13 mouse cellular contexts compared by ENCODE assay signal in the genomic region with DNA sequence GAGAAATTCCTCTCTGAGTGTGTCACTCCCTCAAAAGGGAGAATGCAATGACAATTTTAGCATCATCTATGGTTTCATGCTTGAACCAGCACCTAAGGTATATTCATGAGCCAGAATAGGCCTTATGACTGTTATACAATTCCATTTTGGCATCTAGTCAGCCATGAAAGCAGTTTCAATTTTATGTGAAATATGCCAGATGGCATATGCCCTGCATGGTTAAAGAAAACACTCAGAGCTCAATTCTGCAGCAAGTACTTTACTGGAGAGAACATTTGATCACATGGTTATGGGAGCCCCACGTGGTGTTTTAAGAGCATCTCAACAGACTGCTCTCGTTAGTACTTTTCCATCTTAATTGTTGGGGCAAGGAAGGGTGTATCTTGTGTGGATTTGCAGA.
A peak's percentile ranks its signal among the peaks of the same experiment; 100 is the strongest.
DNase-seq lines count a peak whose midpoint lies in the region; ATAC-seq and TF ChIP-seq lines count a peak whose summit lies in the region.
"Had no signal": no experiment of that assay in that cellular context is flagged by ENCODE, and none has a peak within 500 bp of the region (broad histone marks: within the 10 kb centered on the region; RNA-seq: fewer than 3 reads in every experiment).

No protein-coding gene starts in this region.

- 52% methylated on average over 2 of the region's 2 CpGs for WGBS in forebrain, embryonic 14.5 days
- 70% methylated on average over 2 of the region's 2 CpGs for WGBS in forebrain, embryonic 11.5 days
- 49% methylated on average over 2 of the region's 2 CpGs for WGBS in neural tube, embryonic 14.5 days
- 45% methylated on average over 2 of the region's 2 CpGs for WGBS in neural tube, embryonic 15.5 days
- WGBS in heart, embryonic 12.5 days: 59% methylated on average over 2 of the region's 2 CpGs
- 71% methylated on average over 2 of the region's 2 CpGs for WGBS in intestine, postnatal 0 days

- ATAC-seq in forebrain, embryonic 14.5 days: peak; percentile 84; the same call in 1 of the 2 replicates
- no peak for ATAC-seq in forebrain, embryonic 11.5 days (replicated peaks; ENCODE audit: low FRiP score)
- ATAC-seq in neural tube, embryonic 14.5 days (ENCODE audit: low read depth): peak; percentile 56
- ATAC-seq in neural tube, embryonic 15.5 days (ENCODE audit: low FRiP score): no peak
- no peak for ATAC-seq in heart, embryonic 12.5 days (ENCODE audit: insufficient number of reproducible peaks, low FRiP score)
- no peak for ATAC-seq in intestine, postnatal 0 days

- H3K27me3 ChIP-seq in forebrain, embryonic 14.5 days (replicated peaks; ENCODE audit: control insufficient read depth, insufficient read depth, low read length): no peaks in the 10 kb centered on the region
- no peaks in the 10 kb centered on the region for H3K27me3 ChIP-seq in forebrain, embryonic 11.5 days (ENCODE audit: control insufficient read depth, insufficient read depth, low read length)
- no peaks in the 10 kb centered on the region for H3K27me3 ChIP-seq in neural tube, embryonic 14.5 days (ENCODE audit: control insufficient read depth, insufficient read depth, low read length)
- H3K27me3 ChIP-seq in neural tube, embryonic 15.5 days (replicated peaks): no peaks in the 10 kb centered on the region
- no peaks in the 10 kb centered on the region for H3K27me3 ChIP-seq in heart, embryonic 12.5 days (replicated peaks)
- H3K27me3 ChIP-seq in intestine, postnatal 0 days (replicated peaks; ENCODE audit: control insufficient read depth, insufficient read depth, low read length): no peaks in the 10 kb centered on the region
- H3K27me3 ChIP-seq: embryonic facial prominence, embryonic 13.5 days had no signal

- no peak overlapping the region for H3K4me2 ChIP-seq in forebrain, embryonic 14.5 days (ENCODE audit: low read length)
- H3K4me2 ChIP-seq in forebrain, embryonic 11.5 days (ENCODE audit: low read depth, low read length, severe bottlenecking): no peak overlapping the region
- H3K4me2 ChIP-seq in neural tube, embryonic 14.5 days (ENCODE audit: low read depth, low read length): no peak overlapping the region
- H3K4me2 ChIP-seq in neural tube, embryonic 15.5 days: no peak overlapping the region
- H3K4me2 ChIP-seq in heart, embryonic 12.5 days: no peak overlapping the region
- H3K4me2 ChIP-seq in intestine, postnatal 0 days (replicated peaks; ENCODE audit: low read depth): no peak overlapping the region
- H3K4me2 ChIP-seq: embryonic facial prominence, embryonic 13.5 days; midbrain, embryonic 11.5 days had no signal

- peak; percentile 72 for DNase-seq in forebrain, embryonic 14.5 days (ENCODE audit: low spot score)
- no peak for DNase-seq in forebrain, embryonic 11.5 days (ENCODE audit: low spot score)
- peak; percentile 65 for DNase-seq in layer of hippocampus, adult 9-11 months
- DNase-seq in telencephalon, adult 2 months (ENCODE audit: low read depth, low spot score): peak; percentile 81
- DNase-seq: adrenal gland, adult 8-10 months; cerebellum, postnatal 36 days; kidney, postnatal 10 days had no signal

- no peak overlapping the region for H3K4me3 ChIP-seq in forebrain, embryonic 14.5 days (ENCODE audit: low read depth, low read length)
- no peak overlapping the region for H3K4me3 ChIP-seq in forebrain, embryonic 11.5 days (ENCODE audit: low read depth, low read length)
- H3K4me3 ChIP-seq in neural tube, embryonic 14.5 days (ENCODE audit: low read depth, low read length): no peak overlapping the region
- H3K4me3 ChIP-seq in neural tube, embryonic 15.5 days (replicated peaks): no peak overlapping the region
- no peak overlapping the region for H3K4me3 ChIP-seq in heart, embryonic 12.5 days
- no peak overlapping the region for H3K4me3 ChIP-seq in intestine, postnatal 0 days (ENCODE audit: low read depth, low read length)
- H3K4me3 ChIP-seq: embryonic facial prominence, embryonic 13.5 days had no signal

- H3K9me3 ChIP-seq in forebrain, embryonic 14.5 days (replicated peaks; ENCODE audit: control insufficient read depth, low read length): no peaks in the 10 kb centered on the region
- H3K9me3 ChIP-seq in forebrain, embryonic 11.5 days (ENCODE audit: control insufficient read depth, low read length): no peaks in the 10 kb centered on the region
- no peaks in the 10 kb centered on the region for H3K9me3 ChIP-seq in neural tube, embryonic 14.5 days (ENCODE audit: control insufficient read depth, low read length)
- no peaks in the 10 kb centered on the region for H3K9me3 ChIP-seq in neural tube, embryonic 15.5 days (replicated peaks)
- no peaks in the 10 kb centered on the region for H3K9me3 ChIP-seq in heart, embryonic 12.5 days (replicated peaks)
- H3K9me3 ChIP-seq in intestine, postnatal 0 days (ENCODE audit: control insufficient read depth): no peaks in the 10 kb centered on the region
- H3K9me3 ChIP-seq: embryonic facial prominence, embryonic 13.5 days had no signal

- H3K4me1 ChIP-seq in forebrain, embryonic 14.5 days (ENCODE audit: control insufficient read depth, insufficient read depth, low read length): no peaks in the 10 kb centered on the region
- H3K4me1 ChIP-seq in forebrain, embryonic 11.5 days (replicated peaks; ENCODE audit: control insufficient read depth, insufficient read depth, low read length): no peaks in the 10 kb centered on the region
- H3K4me1 ChIP-seq in neural tube, embryonic 14.5 days (ENCODE audit: control insufficient read depth, insufficient read depth, low read length): no peaks in the 10 kb centered on the region
- no peaks in the 10 kb centered on the region for H3K4me1 ChIP-seq in neural tube, embryonic 15.5 days
- no peaks in the 10 kb centered on the region for H3K4me1 ChIP-seq in heart, embryonic 12.5 days (replicated peaks)
- no peaks in the 10 kb centered on the region for H3K4me1 ChIP-seq in intestine, postnatal 0 days (replicated peaks; ENCODE audit: control insufficient read depth, insufficient read depth, low read length)
- H3K4me1 ChIP-seq: embryonic facial prominence, embryonic 13.5 days had no signal

- no peak overlapping the region for H3K9ac ChIP-seq in forebrain, embryonic 14.5 days (ENCODE audit: low read length)
- no peak overlapping the region for H3K9ac ChIP-seq in forebrain, embryonic 11.5 days (ENCODE audit: low read length)
- no peak overlapping the region for H3K9ac ChIP-seq in neural tube, embryonic 14.5 days (replicated peaks; ENCODE audit: low read depth, low read length)
- no peak overlapping the region for H3K9ac ChIP-seq in neural tube, embryonic 15.5 days (replicated peaks)
- no peak overlapping the region for H3K9ac ChIP-seq in heart, embryonic 12.5 days
- no peak overlapping the region for H3K9ac ChIP-seq in intestine, postnatal 0 days (ENCODE audit: low read depth, low read length)
- H3K9ac ChIP-seq: embryonic facial prominence, embryonic 13.5 days had no signal

- no peak overlapping the region for H3K27ac ChIP-seq in forebrain, embryonic 14.5 days (ENCODE audit: low read depth, low read length)
- no peak overlapping the region for H3K27ac ChIP-seq in forebrain, embryonic 11.5 days (ENCODE audit: low read depth, low read length)
- no peak overlapping the region for H3K27ac ChIP-seq in neural tube, embryonic 14.5 days (ENCODE audit: low read depth, low read length)
- no peak overlapping the region for H3K27ac ChIP-seq in neural tube, embryonic 15.5 days (replicated peaks)
- H3K27ac ChIP-seq in heart, embryonic 12.5 days (ENCODE audit: poor library complexity, severe bottlenecking): no peak overlapping the region
- H3K27ac ChIP-seq in intestine, postnatal 0 days (ENCODE audit: low read depth, low read length): no peak overlapping the region
- H3K27ac ChIP-seq: embryonic facial prominence, embryonic 13.5 days had no signal

- no peak for TF ChIP-seq CTCF in intestine, postnatal 0 days (IDR thresholded peaks at IDR 0.05; ENCODE audit: low read depth)

- no peaks in the 10 kb centered on the region for H3K36me3 ChIP-seq in forebrain, embryonic 14.5 days (ENCODE audit: control insufficient read depth, insufficient read depth, low read length)
- H3K36me3 ChIP-seq in forebrain, embryonic 11.5 days (ENCODE audit: control insufficient read depth, insufficient read depth, low read length): no peaks in the 10 kb centered on the region
- no peaks in the 10 kb centered on the region for H3K36me3 ChIP-seq in neural tube, embryonic 14.5 days (ENCODE audit: control insufficient read depth, insufficient read depth, low read length)
- no peaks in the 10 kb centered on the region for H3K36me3 ChIP-seq in neural tube, embryonic 15.5 days
- no peaks in the 10 kb centered on the region for H3K36me3 ChIP-seq in heart, embryonic 12.5 days
- H3K36me3 ChIP-seq in intestine, postnatal 0 days (ENCODE audit: control insufficient read depth, insufficient read depth): no peaks in the 10 kb centered on the region
- H3K36me3 ChIP-seq: embryonic facial prominence, embryonic 13.5 days had no signal

Comparison
In these comparisons a context has a peak if more than half of its experiments do, and no peak if none do; other contexts are left out.
1. ATAC-seq: peak in forebrain, embryonic 14.5 days (single experiment) and neural tube, embryonic 14.5 days (single experiment); none in forebrain, embryonic 11.5 days (single experiment), neural tube, embryonic 15.5 days (single experiment), heart, embryonic 12.5 days (single experiment) and intestine, postnatal 0 days (single experiment).